Mouse (Mus musculus) kidney, adult 2 months (tissue): ENCODE data around the gene A4gnt.

Source experiments
- CTCF ChIP-seq: fragments of 200-500 bp; conservative IDR thresholded peaks from 2 replicates; pipeline ENCODE4 v1.5.1; 2011; ENCODE audit warnings: low read depth, mild to moderate bottlenecking, control low read depth, low read length, moderate library complexity, mixed read lengths; ENCODE audit not compliant: insufficient read depth, insufficient read length
- POLR2A ChIP-seq: fragments of 200-500 bp; IDR thresholded peaks from one replicate; pipeline ENCODE4 v1.6.1; 2011; ENCODE audit warnings: low read depth, low read length, control low read depth

- TF ChIP-seq CTCF (no peak), POLR2A (no peak)
Observed at GRCm38 (mm10) chr9:99667596-99667995, 55.3 kb downstream of the A4gnt start.
